Mouse (Mus musculus): ENCODE measurements around the gene Tmod1.

Gene Tmod1

GRCm38 (mm10) chr4:46089524-46090125 lies 50.9 kb downstream of the Tmod1 start:
- no peak for DNase-seq (ENCODE audit: low spot score)

- DNase-seq (ENCODE audit: low spot score), result no peak
Measured at GRCm38 (mm10) chr4:46092429-46093076, 53.8 kb downstream of the Tmod1 start.

- DNase-seq (ENCODE audit: low spot score), result no peak
Measured at GRCm38 (mm10) chr4:46094916-46095825, 56.4 kb downstream of the Tmod1 start.

- DNase-seq (ENCODE audit: low spot score), result no peak
Measured at GRCm38 (mm10) chr4:46095826-46096159, 57.1 kb downstream of the Tmod1 start.

- DNase-seq (ENCODE audit: low spot score), result no peak
Measured at GRCm38 (mm10) chr4:46096546-46096945, 57.8 kb downstream of the Tmod1 start.

- DNase-seq (ENCODE audit: low spot score), result no peak
Measured at GRCm38 (mm10) chr4:46097591-46097990, 58.9 kb downstream of the Tmod1 start.

- DNase-seq (ENCODE audit: low spot score), result no peak
Measured at GRCm38 (mm10) chr4:46099132-46099531, 60.4 kb downstream of the Tmod1 start.

GRCm38 (mm10) chr4:46100539-46100938 lies 61.8 kb downstream of the Tmod1 start:
- no peak for DNase-seq (ENCODE audit: low spot score)

- no peak for DNase-seq (ENCODE audit: low spot score)
Measured at GRCm38 (mm10) chr4:46101211-46101711, 62.5 kb downstream of the Tmod1 start.

GRCm38 (mm10) chr4:46102078-46102769 lies 63.5 kb downstream of the Tmod1 start:
- DNase-seq (ENCODE audit: low spot score), result no peak

- no peak for DNase-seq (ENCODE audit: low spot score)
Measured at GRCm38 (mm10) chr4:46110084-46110483, 71.3 kb downstream of the Tmod1 start.

- DNase-seq (ENCODE audit: low spot score), result no peak
Measured at GRCm38 (mm10) chr4:46111361-46111760, 72.6 kb downstream of the Tmod1 start.

- no peak for DNase-seq (ENCODE audit: low spot score)
Measured at GRCm38 (mm10) chr4:46115308-46115707, 76.6 kb downstream of the Tmod1 start.

GRCm38 (mm10) chr4:46116544-46117175 lies 77.9 kb downstream of the Tmod1 start:
- no peak for DNase-seq (ENCODE audit: low spot score)

GRCm38 (mm10) chr4:46117536-46117935 lies 78.8 kb downstream of the Tmod1 start:
- no peak for DNase-seq (ENCODE audit: low spot score)

- no peak for DNase-seq (ENCODE audit: low spot score)
Measured at GRCm38 (mm10) chr4:46119514-46120094, 80.9 kb downstream of the Tmod1 start.

- DNase-seq (ENCODE audit: low spot score), result no peak
Measured at GRCm38 (mm10) chr4:46120767-46121166, 82.0 kb downstream of the Tmod1 start.

- DNase-seq (ENCODE audit: low spot score), result no peak
Measured at GRCm38 (mm10) chr4:46123358-46123757, 84.6 kb downstream of the Tmod1 start.

- DNase-seq (ENCODE audit: low spot score), result peak; percentile 68
Measured at GRCm38 (mm10) chr4:46126541-46126940, 87.8 kb downstream of the Tmod1 start.

GRCm38 (mm10) chr4:46129311-46130004 lies 90.7 kb downstream of the Tmod1 start:
- no peak for DNase-seq (ENCODE audit: low spot score)

GRCm38 (mm10) chr4:46130221-46130620 lies 91.5 kb downstream of the Tmod1 start:
- peak; percentile 67 for DNase-seq (ENCODE audit: low spot score)

Data from adipocyte (in vitro differentiated cells).